Mouse (Mus musculus) neural tube, embryonic 12.5 days (tissue): Measurements from ENCODE around the gene Myoz1. TPM values are rescaled to one million over a fixed set of nuclear protein-coding genes. Genes with fewer than 3 reads are reported as not detected.

Experiments
- ATAC-seq: fragments of 200-750 bp; cut with Nextera tagmentation; 2 replicates; pipeline ENCODE4 v1.8.0; 2017; ENCODE audit warnings: low read depth, mild to moderate bottlenecking, moderate TSS enrichment, moderate library complexity; ENCODE audit not compliant: low FRiP score
- H3K27ac ChIP-seq: fragments of 300-500 bp; sonication (generic); 2 replicates; pipeline ENCODE4 v1.5.1; 2016
- H3K27me3 ChIP-seq: fragments of 300-500 bp; sonication (generic); replicated peaks from 2 replicates; pipeline ENCODE4 v1.6.1; 2016; ENCODE audit warnings: mild to moderate bottlenecking
- H3K36me3 ChIP-seq: fragments of 300-500 bp; sonication (generic); 2 replicates; pipeline ENCODE4 v1.6.1; 2016; ENCODE audit warnings: mild to moderate bottlenecking
- H3K4me1 ChIP-seq: fragments of 300-500 bp; sonication (generic); 2 replicates; pipeline ENCODE4 v1.6.1; 2016
- H3K4me2 ChIP-seq: fragments of 300-500 bp; sonication (generic); replicated peaks from 2 replicates; pipeline ENCODE4 v1.6.1; 2016; ENCODE audit warnings: mild to moderate bottlenecking
- H3K4me3 ChIP-seq: fragments of 300-500 bp; sonication (generic); 2 replicates; pipeline ENCODE4 v1.5.1; 2016
- H3K9ac ChIP-seq: fragments of 300-500 bp; sonication (generic); 2 replicates; pipeline ENCODE4 v1.6.1; 2016; ENCODE audit warnings: mild to moderate bottlenecking
- H3K9me3 ChIP-seq: fragments of 300-500 bp; sonication (generic); 2 replicates; pipeline ENCODE4 v1.6.1; 2016; ENCODE audit warnings: mild to moderate bottlenecking
- WGBS: fragments of 180-500 bp; shearing (Covaris S2); methylation state at CpG from one replicate; pipeline ENCODE4 v1.1.7; 2016; 5-methylcytosine and 5-hydroxymethylcytosine counted together
- polyA plus RNA-seq: library from polyadenylated mRNA; unstranded; fragments of >200 nt; fragmentation: Nextera tagmentation; extraction: Ambion mirVana; gene quantifications from 2 replicates; pipeline ENCODE4 v1.2.1, GENCODE M21; 2016

Myoz1 gene
- polyA plus RNA-seq, 1 experiment from 2014 or later = 0.37 TPM

DNA sequence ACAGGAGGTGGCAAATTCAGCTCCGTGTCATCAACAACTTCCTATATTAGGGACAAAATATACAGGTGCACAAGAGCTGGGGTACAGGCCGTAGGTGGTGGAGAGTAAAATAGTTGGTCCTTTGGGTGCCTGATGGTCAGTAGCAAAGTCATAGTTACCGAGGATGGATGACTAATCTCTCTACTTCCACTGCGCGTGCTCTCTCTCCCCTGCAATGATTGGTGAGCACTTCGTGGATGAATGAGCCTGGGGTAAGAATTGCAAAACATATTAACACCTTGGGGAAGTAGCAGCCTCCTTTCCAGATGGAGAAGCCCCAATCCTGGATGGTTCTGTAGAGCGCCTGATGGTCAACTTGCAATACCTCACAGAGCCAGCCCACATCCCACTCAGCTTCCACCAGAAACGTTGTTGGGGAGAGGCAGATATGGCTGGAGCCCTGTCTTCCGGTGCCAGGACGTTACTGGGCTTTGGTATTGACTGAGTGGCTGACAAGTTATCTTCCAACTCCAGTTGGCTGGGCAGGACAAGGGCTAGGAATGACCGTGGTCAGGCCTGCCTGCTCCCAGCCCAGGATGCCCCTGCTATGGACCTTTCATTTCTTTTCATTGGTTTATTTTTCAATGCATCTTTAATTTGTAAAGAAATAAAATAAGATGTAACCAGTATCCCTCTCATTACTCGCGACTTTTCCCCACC is 38.0 kb upstream of the Myoz1 start:
- Histone ChIP-seq H3K36me3 (peaks cover 51% of the 10 kb centered on the region), H3K4me3 (peak overlapping the region; percentile 73), H3K9ac (peak overlapping the region; percentile 79), H3K4me1 (peaks cover 36% of the 10 kb centered on the region), H3K27ac (0 out of 2 replicates have a peak overlapping the region, but pooled peaks have one; percentile 91), H3K27me3 (no peaks in the 10 kb centered on the region), H3K4me2 (peak overlapping the region; percentile 82), H3K9me3 (no peaks in the 10 kb centered on the region)
- peak; percentile 5 for ATAC-seq
- WGBS = 50% methylated on average over 13 of the region's 13 CpGs

DNA sequence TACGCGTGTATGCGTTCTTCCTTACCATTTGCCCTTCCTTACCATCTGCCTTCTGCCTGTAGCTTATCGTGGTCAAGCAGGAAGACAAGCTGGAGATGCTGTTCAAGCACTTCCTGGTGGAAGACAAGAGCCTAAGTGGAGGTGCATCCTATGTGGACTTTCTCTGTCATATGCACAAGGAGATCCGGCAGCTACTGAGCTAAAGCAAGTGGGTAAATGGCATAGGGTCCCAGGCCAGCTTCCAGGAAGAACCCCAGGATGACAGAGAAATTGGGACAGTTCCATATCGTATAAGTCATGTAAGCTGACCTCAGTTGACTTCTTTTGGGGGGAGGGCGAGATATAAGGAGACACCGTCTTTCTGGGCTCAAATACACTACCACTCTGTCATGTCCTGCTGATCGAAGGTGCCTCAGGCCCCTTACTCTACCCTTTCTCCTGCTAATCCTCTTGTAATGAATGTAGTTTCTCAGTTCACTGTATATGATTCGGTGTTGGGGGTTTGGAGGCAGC is 37.3 kb upstream of the Myoz1 start:
- no peak overlapping the region for H3K4me3 ChIP-seq
- no peak overlapping the region for H3K27ac ChIP-seq
- H3K36me3 ChIP-seq = peaks cover 58% of the 10 kb centered on the region
- WGBS = 95% methylated on average over 10 of the region's 10 CpGs
- peaks cover 35% of the 10 kb centered on the region for H3K4me1 ChIP-seq
- H3K9me3 ChIP-seq = no peaks in the 10 kb centered on the region
- no peak overlapping the region for H3K9ac ChIP-seq
- no peak overlapping the region for H3K4me2 ChIP-seq
- no peak for ATAC-seq
- H3K27me3 ChIP-seq = no peaks in the 10 kb centered on the region

DNA sequence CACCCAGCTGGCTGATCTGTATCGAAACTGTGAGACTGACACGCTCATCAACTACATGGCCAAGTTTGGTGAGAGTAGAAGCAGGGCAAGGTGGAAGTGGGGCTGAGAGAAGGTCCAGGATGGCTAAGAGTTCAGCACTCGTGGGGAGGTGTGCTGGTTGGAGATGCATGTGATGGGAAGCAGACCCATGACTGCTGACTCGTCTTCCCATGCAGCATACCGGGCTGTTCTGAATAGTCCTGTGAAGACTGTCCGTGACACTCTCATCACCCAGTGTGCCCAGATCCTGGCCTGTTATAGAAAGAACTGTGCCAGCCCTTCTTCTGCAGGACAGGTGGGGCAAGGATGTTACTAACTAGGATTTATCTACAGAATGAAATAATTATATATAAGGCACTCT is 35.4 kb upstream of the Myoz1 start:
- H3K4me2 ChIP-seq = no peak overlapping the region
- H3K9me3 ChIP-seq = no peaks in the 10 kb centered on the region
- peaks cover 17% of the 10 kb centered on the region for H3K4me1 ChIP-seq
- ATAC-seq = no peak
- WGBS = 93% methylated on average over 6 of the region's 6 CpGs
- H3K9ac ChIP-seq = no peak overlapping the region
- no peaks in the 10 kb centered on the region for H3K27me3 ChIP-seq
- no peak overlapping the region for H3K27ac ChIP-seq
- no peak overlapping the region for H3K4me3 ChIP-seq
- peaks cover 74% of the 10 kb centered on the region for H3K36me3 ChIP-seq

DNA sequence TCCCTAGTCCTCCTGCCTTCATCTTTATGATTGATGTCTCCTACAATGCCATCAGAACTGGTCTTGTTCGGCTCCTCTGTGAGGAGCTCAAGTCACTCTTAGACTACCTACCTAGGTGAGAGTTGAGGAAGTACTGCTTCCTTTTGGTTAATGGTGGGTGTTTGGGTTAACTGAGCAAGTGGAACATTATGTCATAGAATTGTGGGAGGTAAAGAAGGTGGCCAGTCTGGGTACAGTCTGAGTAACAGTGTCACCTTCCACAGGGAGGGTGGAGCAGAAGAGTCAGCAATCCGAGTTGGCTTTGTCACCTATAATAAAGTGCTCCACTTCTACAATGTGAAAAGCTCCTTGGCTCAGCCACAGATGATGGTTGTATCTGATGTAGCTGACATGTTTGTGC is 32.7 kb upstream of the Myoz1 start:
- H3K9ac ChIP-seq = no peak overlapping the region
- WGBS = 89% methylated on average over 2 of the region's 2 CpGs
- H3K27me3 ChIP-seq = no peaks in the 10 kb centered on the region
- H3K9me3 ChIP-seq = no peaks in the 10 kb centered on the region
- H3K4me1 ChIP-seq = no peaks in the 10 kb centered on the region
- ATAC-seq = no peak
- no peak overlapping the region for H3K4me2 ChIP-seq
- no peak overlapping the region for H3K4me3 ChIP-seq
- no peak overlapping the region for H3K27ac ChIP-seq
- peaks cover 98% of the 10 kb centered on the region for H3K36me3 ChIP-seq

DNA sequence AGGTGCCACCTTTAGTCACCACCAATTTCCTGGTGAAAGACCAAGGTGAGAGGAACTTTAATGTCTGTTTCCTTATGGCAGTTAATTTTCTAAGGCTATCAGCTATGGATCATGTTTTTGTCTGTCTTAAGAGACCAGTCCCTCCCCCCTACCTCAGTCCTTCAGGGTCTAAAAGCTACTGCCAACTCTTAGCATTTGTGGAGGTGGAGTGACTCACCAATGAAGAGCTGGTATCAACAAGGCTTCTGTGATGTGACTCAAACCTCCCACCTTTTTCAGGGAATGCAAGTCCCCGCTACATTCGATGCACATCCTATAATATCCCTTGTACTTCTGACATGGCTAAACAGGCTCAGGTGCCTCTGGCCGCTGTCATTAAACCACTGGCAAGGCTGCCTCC is 30.2 kb upstream of the Myoz1 start:
- H3K27ac ChIP-seq = no peak overlapping the region

DNA sequence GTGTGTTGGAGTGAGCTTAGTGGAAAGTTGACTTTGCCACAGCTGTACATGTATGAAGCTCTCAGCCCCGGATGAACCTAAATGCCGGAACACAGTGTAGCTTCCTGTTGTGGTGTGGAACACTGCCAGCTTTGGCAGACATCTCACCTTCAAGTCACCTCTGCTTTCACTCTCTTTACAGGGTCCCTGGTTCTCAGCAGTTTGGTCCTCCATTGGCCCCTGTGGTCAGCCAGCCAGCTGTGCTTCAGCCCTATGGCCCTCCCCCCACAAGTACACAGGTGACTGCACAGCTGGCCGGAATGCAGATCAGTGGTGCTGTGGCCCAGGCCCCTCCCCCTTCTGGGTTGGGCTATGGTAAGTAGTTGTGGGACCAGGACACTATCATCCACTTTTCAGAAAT is 26.2 kb upstream of the Myoz1 start:
- H3K4me3 ChIP-seq = no peak overlapping the region
- H3K4me2 ChIP-seq = no peak overlapping the region
- H3K27ac ChIP-seq = no peak overlapping the region
- no peaks in the 10 kb centered on the region for H3K4me1 ChIP-seq
- ATAC-seq = no peak
- H3K36me3 ChIP-seq = peaks cover 97% of the 10 kb centered on the region
- H3K27me3 ChIP-seq = no peaks in the 10 kb centered on the region
- H3K9ac ChIP-seq = no peak overlapping the region
- WGBS = 85% methylated on average over 3 of the region's 3 CpGs
- H3K9me3 ChIP-seq = no peaks in the 10 kb centered on the region

More for the DNA sequence above, 30.2 kb upstream of the Myoz1 start:
- no peaks in the 10 kb centered on the region for H3K9me3 ChIP-seq
- no peak overlapping the region for H3K4me2 ChIP-seq
- peaks cover 98% of the 10 kb centered on the region for H3K36me3 ChIP-seq
- no peaks in the 10 kb centered on the region for H3K27me3 ChIP-seq
- H3K4me3 ChIP-seq = no peak overlapping the region
- no peak for ATAC-seq
- H3K4me1 ChIP-seq = no peaks in the 10 kb centered on the region
- no peak overlapping the region for H3K9ac ChIP-seq
- WGBS = 94% methylated on average over 3 of the region's 3 CpGs

DNA sequence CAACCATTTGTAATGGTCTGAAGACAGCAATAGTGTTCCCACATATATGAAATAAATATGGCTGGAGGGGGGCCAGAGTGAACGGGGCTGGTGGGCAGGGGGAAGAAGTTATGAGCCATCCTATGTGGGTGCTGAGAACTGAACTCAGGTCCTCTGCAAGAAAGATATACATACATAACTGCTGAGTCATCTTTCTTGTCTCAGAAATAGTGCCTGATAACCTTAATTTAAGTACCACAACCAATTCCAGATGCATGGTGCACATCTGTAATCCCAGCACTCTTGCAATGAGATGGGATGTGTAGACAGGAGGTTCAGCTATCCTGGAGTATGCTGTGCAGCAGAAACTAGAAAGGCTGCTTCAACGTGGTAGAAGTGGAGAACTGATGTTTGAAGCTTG is 25.4 kb upstream of the Myoz1 start:
- no peak overlapping the region for H3K4me2 ChIP-seq
- WGBS = 92% methylated on average over 2 of the region's 2 CpGs
- H3K36me3 ChIP-seq = peaks cover 93% of the 10 kb centered on the region
- ATAC-seq = no peak
- H3K9ac ChIP-seq = no peak overlapping the region
- H3K27ac ChIP-seq = no peak overlapping the region
- H3K4me3 ChIP-seq = no peak overlapping the region
- H3K9me3 ChIP-seq = no peaks in the 10 kb centered on the region
- H3K27me3 ChIP-seq = no peaks in the 10 kb centered on the region
- H3K4me1 ChIP-seq = no peaks in the 10 kb centered on the region

DNA sequence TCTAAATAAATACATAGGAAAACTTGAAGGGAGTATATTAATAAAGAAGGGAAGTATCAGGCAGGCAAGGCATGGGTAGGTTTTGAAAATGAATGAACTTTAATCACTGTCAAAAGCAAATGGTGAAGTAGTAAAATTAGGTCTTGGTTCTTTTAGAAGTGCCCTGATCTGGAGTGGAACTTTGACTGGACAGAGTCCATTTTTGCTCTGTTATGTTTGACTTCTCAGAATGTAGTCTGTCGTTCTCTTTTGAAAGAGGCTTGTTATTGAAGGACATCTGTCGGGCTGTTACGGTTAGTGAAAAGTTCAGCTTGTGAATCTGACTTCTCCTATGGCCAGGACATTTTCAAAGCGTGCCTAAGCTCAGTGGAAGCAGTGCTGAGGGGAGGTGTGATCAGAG is 21.6 kb upstream of the Myoz1 start:
- H3K27ac ChIP-seq = no peak overlapping the region
- H3K4me1 ChIP-seq = peaks cover 8% of the 10 kb centered on the region
- no peak overlapping the region for H3K4me2 ChIP-seq
- no peaks in the 10 kb centered on the region for H3K9me3 ChIP-seq
- 94% methylated on average over 4 of the region's 4 CpGs for WGBS
- H3K27me3 ChIP-seq = no peaks in the 10 kb centered on the region
- peaks cover 65% of the 10 kb centered on the region for H3K36me3 ChIP-seq
- no peak overlapping the region for H3K4me3 ChIP-seq
- no peak overlapping the region for H3K9ac ChIP-seq
- ATAC-seq = no peak

DNA sequence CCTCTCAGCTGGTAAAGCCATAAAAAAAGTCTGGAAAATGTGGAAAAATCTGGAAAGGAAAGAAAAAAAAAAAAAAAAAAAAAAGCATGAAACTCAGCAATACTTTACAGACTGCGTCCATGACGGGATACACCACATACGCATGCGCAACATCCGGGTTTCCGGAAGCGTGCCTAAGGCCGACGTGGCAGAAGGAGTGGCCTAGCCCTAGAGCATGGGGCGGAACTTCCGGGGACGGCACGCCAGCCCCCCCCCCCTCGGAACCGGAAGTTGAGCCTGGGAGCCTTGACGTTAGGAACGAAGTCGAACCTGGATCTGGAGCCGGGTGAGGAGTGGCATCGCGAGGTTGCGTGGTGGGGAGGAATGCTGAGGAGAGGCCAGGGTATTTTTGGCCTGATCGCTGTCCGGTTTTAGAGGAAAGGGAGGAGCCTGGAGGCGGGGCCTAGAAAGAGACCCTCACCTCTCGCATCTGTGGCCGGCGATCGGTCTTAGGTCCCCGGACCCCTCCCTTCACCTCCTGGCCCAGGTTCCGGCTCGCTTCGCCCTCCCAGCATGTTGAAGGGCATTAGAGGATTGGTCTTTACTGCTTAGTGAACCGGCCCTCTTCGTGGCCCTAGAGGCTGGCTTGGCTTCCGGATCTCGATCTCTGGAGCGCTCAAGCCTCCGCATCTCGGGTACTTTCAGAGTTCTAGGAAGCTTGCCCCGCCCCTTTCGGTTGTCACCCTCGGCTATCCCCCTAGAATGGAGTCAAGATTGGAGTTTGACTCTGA is 17.9 kb upstream of the Myoz1 start, which contains the start of gene Sec24c:
TSS of gene Sec24c (plus strand) at position 245 of the 770 bp plus-strand sequence.
- H3K9ac ChIP-seq = peak within 1 kb of the TSS; percentile 66
- peak within 1 kb of the TSS; percentile 23; the same call in 1 of the 2 replicates for H3K27ac ChIP-seq
- ATAC-seq = peak; percentile 97
- H3K36me3 ChIP-seq = peaks cover 29% of the 10 kb centered on the region
- peak within 1 kb of the TSS; percentile 60 for H3K4me3 ChIP-seq
- H3K27me3 ChIP-seq = peaks cover 7% of the 10 kb centered on the region; the same call in 1 of the 2 replicates
- peaks cover 8% of the 10 kb centered on the region for H3K4me1 ChIP-seq
- peak within 1 kb of the TSS; percentile 70 for H3K4me2 ChIP-seq
- WGBS = 2% methylated on average over 43 of the region's 43 CpGs
- H3K9me3 ChIP-seq = no peaks in the 10 kb centered on the region

DNA sequence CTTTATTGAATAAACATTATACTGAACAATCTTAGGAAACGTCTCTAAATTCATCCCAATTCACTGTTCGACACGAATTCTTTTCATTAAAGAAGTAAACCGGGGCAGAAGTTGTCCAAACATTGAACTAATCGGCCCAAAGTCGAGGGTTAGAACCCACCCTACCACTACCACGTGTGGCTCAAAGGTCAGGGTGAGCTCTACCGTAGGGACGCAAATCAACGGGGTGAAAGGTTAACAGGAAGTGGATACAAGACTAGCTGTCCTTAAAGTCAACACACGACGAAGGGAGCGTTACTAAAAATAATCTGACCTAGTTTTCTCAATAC is 17.4 kb upstream of the Myoz1 start:
- 0 out of 2 replicates have a peak overlapping the region, but pooled peaks have one; percentile 33 for H3K9ac ChIP-seq
- peaks cover 8% of the 10 kb centered on the region for H3K4me1 ChIP-seq
- 14% methylated on average over 13 of the region's 13 CpGs for WGBS
- H3K4me2 ChIP-seq = peak overlapping the region; percentile 70
- H3K4me3 ChIP-seq = peak overlapping the region; percentile 60
- H3K36me3 ChIP-seq = peaks cover 24% of the 10 kb centered on the region
- peak; percentile 78 for ATAC-seq
- peaks cover 7% of the 10 kb centered on the region; the same call in 1 of the 2 replicates for H3K27me3 ChIP-seq
- H3K27ac ChIP-seq = no peak overlapping the region
- no peaks in the 10 kb centered on the region for H3K9me3 ChIP-seq

DNA sequence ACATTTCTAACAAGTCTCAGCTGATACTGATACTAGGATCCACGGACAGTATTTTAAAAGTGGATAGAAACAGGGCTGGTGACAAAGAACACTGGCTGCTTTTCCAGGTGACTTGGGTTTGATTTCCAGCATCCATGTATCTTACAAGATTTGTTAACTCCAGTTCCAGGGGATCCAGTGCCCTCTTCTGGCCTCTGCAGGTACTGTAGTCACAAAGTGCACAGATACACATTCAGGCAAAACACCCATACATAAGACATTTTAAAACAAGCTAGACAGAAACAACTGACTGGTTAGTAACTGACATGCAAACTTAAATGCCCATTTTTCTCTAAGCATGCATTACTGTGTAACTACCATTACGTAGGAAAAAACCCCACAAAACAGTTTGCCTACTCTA is 16.6 kb upstream of the Myoz1 start:
- Histone ChIP-seq H3K36me3 (peaks cover 17% of the 10 kb centered on the region), H3K27me3 (peaks cover 13% of the 10 kb centered on the region), H3K9ac (no peak overlapping the region), H3K27ac (no peak overlapping the region), H3K9me3 (no peaks in the 10 kb centered on the region), H3K4me2 (no peak overlapping the region), H3K4me3 (no peak overlapping the region), H3K4me1 (peaks cover 8% of the 10 kb centered on the region)
- no peak for ATAC-seq
- 88% methylated on average over 2 of the region's 2 CpGs for WGBS

DNA sequence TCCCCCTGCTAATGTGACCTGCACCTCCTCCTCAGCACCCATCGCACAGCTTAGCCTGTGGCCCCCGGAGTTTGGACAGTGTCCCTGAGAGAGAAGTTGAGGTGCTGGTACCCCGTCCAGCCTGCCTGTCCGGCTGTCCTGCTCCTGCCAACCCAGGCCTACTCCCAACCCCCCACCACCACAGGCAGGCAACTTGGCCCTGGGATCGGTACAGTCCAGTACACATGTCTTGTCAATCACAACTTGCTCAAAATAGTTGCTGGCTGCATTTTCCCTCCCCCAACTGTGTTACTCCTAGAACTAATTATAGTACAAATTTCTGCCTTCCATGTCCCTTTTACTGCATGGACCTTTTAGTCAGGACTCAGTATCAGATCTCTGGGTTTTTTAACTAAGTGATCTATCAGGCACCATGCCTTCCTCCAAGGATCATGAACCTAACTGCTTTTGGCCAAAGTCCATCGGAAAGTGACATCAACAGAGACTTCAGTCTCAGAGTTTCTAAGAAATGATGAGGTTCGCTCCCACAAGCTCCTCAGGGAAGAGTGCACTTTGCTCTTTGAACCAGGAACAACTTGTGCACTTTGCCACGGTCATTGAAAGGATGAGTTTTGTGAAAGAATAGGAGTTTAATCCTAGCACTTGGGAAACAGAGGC is 11.9 kb upstream of the Myoz1 start, which contains the start of gene Synpo2l:
TSS of gene Synpo2l (minus strand) at position 201 of the 657 bp plus-strand sequence.
- Histone ChIP-seq H3K9me3 (no peaks in the 10 kb centered on the region), H3K4me1 (peaks cover 5% of the 10 kb centered on the region; the same call in 1 of the 2 replicates), H3K27me3 (peaks cover 26% of the 10 kb centered on the region), H3K4me2 (no peak within 1 kb of the TSS), H3K36me3 (no peaks in the 10 kb centered on the region), H3K9ac (no peak within 1 kb of the TSS), H3K27ac (no peak within 1 kb of the TSS), H3K4me3 (no peak within 1 kb of the TSS)
- no peak for ATAC-seq
- 86% methylated on average over 8 of the region's 8 CpGs for WGBS
